Mouse (Mus musculus) cerebellum, adult 11-12 months (tissue): ENCODE results near the gene Gm15130.

ENCODE experiments used
- DNase-seq: peaks from one replicate; pipeline ENCODE4 v3.0.0; 2022

Gene Gm15130

DNA sequence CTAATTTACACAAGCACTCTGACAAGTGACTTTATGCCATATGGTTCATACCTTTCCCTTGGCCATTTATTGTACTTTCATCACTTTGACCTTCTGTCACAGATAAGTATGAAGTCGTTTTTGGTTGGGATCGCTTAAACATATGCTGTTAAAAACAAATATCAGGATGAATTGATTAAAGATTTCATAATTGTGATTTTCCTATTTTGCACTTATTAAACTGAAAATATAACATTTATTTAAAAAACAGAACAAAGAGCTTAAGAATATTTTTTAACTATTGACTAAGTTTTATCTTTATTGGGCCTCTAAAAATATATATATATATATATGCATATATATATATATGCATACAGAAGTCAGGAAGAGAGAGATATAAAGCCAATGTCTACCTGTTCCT is at the start of gene Gm15130:
TSS of gene Gm15130 (minus strand) at position 101 of the 400 bp plus-strand sequence.
- no peak for DNase-seq

DNA sequence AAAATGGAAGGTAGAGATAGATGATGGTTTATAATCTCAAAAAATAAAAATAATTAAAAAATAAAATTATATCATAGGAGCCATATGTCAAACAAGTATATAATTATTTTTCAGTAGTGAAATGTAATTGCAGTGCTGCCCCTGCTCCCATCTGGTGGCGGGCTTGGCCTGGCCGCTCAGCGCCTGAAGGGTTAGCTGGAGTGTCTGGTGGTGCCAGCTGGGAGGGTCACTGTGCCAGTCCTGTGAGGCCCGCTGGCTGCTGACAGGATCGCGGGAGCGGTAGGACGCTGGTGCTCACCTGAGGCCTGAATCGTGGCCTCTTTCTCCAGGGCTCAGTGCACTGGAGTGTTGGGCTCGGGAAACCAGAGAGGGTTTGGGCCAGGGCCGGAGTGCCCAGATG is 29.3 kb upstream of the Gm15130 start:
- DNase-seq: no peak

DNA sequence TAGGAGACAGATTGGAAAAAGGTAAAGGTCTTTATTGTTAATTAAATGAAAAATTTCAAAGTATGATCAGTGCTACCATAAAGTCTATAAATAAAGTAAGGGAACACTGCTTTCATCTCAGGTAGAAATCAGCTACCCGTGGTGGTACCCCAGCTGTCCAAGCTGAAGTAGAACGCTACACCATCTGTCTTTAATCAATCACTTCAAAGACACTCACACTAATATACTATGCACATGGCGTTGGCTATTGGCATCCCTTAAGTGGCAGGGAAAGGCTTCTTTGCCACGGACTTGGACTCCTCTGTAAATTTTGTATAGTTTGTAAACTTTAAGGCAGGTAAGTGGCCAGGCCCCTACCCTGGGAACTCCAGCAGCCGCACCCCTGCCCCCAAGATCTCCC is 17.0 kb downstream of the Gm15130 start:
- no peak for DNase-seq

DNA sequence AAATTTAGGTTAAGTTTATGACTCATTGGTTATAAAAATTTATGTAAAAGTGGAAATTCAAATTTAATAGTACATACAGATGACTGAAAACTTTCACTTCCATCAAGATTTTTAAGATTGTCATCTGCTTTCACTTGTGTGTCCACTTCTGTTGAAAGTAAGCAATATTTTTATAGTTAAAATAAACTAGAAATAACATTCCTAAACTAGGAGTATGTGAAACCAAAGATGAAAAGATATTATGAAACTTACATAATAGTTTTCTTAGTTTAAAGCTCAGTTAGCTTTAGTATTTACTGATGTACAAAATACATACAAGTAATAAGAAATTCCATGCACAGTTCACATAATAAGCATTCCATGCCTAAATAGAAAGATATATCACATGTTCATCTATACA is 46.9 kb downstream of the Gm15130 start, which contains the start of gene Gm13941:
TSS of gene Gm13941 (minus strand) at position 101 of the 400 bp plus-strand sequence.
- no peak for DNase-seq
